Mouse (Mus musculus): ENCODE measurements around the gene Fam69b.

Fam69b gene

GRCm38 (mm10) chr2:26628792-26629437, 658 bp downstream of the Fam69b start:
- peak; percentile 34 for DNase-seq (ENCODE audit: low read depth)

GRCm38 (mm10) chr2:26632541-26633395, 4.5 kb downstream of the Fam69b start:
- DNase-seq (ENCODE audit: low read depth): no peak

- DNase-seq (ENCODE audit: low read depth): no peak
These were observed 5.8 kb downstream of the Fam69b start for GRCm38 (mm10) chr2:26633953-26634530.

GRCm38 (mm10) chr2:26634629-26635488, 6.6 kb downstream of the Fam69b start:
- DNase-seq (ENCODE audit: low read depth): no peak

- no peak for DNase-seq (ENCODE audit: low read depth)
These were observed 7.5 kb downstream of the Fam69b start for GRCm38 (mm10) chr2:26635489-26636324.

GRCm38 (mm10) chr2:26636325-26636635, 8.0 kb downstream of the Fam69b start:
- no peak for DNase-seq (ENCODE audit: low read depth)

GRCm38 (mm10) chr2:26637316-26637932, 9.2 kb downstream of the Fam69b start:
- DNase-seq (ENCODE audit: low read depth): no peak

GRCm38 (mm10) chr2:26638039-26638438, 9.8 kb downstream of the Fam69b start:
- no peak for DNase-seq (ENCODE audit: low read depth)

GRCm38 (mm10) chr2:26638572-26638971, 10.3 kb downstream of the Fam69b start:
- DNase-seq (ENCODE audit: low read depth): no peak

DNA sequence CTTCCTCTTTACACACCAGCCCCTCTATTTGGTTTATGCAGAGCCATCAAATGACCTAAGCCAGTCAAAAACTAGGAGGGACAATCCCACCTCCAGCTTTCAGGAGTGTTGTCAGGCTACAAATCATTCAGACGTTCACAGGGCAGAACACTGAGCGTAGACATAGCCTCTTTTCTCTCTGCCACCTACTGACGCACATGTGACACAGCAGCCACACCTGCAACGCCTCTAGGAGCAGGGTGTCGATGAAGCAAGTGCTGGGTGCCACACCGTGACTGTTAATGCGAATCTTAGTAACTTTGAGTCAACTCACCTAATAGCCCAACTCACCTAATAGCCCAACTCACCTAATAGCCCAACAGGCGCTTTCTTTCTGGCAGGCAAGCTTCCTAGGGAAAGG, 10.8 kb downstream of the Fam69b start:
- peak; percentile 81 for DNase-seq (ENCODE audit: low read depth)

GRCm38 (mm10) chr2:26639838-26640830, 11.9 kb downstream of the Fam69b start:
- DNase-seq (ENCODE audit: low read depth): peak; percentile 96

DNA sequence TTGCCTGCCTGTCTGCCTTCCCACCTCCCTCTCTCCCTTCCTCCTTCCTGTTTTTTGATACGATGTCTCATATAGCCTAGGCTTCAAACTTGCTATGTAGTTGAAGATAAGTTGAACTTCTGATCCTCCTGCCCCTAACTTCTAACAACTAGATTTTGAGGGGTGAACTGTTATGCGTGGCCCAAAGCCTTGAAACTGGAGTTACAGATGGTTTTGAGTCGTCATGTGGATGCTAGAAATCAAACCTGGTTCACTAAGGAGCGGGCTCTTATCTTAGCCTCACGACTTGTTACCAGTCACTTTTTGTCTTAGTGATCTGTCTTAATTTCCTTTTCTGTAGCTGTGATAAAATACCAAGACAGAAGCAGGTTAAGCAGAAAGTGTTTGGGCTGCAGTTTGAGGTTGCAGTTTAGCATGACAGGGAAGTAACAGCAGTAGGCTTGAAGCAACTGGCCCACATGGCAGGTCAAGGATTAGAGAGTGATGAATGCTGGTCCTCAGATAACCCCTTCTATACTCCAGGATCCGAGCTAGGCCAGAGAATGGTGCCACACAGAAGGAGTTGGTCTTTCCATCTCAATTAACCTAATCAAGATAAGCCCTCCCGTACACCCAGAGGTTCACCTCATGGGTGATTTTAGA, 12.9 kb downstream of the Fam69b start:
- no peak for DNase-seq (ENCODE audit: low read depth)

DNA sequence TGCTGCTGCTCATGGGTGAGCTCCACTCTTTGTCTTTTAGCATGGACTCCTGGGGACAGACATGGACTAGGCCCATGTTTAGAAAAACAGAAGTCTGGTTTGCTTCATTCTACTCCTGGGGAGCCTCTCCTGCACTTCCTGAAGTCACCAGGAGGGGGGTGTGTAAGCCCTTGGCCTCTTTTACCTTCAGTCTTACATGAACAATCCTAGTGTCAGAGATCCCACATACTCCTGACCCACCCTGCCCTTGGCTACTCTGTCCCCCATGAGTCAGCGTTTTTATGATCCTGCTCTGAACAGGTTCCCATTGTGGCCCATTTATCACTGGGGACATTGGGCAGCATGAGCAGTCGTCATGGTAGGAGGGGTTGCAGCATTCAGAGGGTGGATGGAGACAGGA, 15.7 kb downstream of the Fam69b start:
- DNase-seq (ENCODE audit: low read depth): peak; percentile 80

- DNase-seq (ENCODE audit: low read depth): peak; percentile 96
These were observed 18.5 kb downstream of the Fam69b start for GRCm38 (mm10) chr2:26646643-26647293.

DNA sequence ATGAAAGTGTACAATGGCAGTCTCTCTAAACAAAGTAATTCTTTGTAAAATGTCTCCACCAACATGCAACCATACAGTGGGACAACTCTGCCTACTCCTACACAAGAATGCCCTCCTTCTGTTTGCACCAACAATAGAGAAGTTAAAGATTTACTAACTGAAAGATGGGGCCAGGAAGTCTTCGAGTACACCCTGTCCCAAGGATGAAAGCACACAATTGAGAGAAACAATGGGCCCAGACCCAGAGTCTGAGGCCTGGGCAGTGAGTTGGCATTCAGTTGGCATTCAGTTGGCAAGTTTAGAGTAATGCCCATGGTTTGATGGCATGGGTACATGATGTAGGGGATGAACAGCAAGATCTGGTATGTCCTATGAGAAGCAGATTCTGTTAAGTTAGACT, 26.4 kb downstream of the Fam69b start:
- no peak for DNase-seq (ENCODE audit: low read depth)

- DNase-seq (ENCODE audit: low read depth): no peak
These were observed 29.2 kb downstream of the Fam69b start for GRCm38 (mm10) chr2:26657426-26657825.

DNA sequence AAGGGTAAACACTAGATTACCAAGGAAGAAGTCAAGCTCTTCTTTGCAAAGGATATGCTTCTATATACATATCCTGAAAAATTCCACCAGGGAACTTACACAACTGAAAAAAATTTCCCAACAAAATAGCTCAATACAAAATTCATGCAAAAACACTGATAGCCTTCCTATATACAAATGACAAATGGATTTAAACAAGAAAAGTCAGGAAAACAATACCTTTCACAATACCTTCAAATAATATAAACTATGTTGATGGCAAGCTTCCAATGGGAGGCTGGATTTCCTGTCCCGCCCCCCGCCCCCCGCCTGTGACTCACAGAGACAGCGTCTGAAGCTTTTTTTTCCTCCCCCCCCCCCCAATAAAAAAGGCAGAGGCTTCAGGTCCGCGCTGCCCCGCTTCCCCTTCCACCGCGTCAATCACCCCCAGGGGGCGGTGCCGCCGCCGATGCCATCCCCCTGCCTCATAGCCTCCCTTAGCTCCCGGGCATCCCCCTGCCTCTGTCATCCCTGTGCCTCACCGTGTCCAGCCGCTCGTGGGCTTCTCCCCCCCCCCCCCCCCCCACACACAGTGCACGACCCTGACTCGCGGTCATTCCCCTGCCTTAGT, 33.0 kb downstream of the Fam69b start:
- peak; percentile 74 for DNase-seq (ENCODE audit: low read depth)

Measured in naive thymus-derived CD4-positive, alpha-beta T cell, adult 2 months (primary cell).